Mouse (Mus musculus) large intestine, adult 2 months (tissue): ENCODE data around the gene Anp32a. TPM values are rescaled to one million over a fixed set of nuclear protein-coding genes. Genes with fewer than 3 reads are reported as not detected.

Experiments
- DNase-seq: peaks from one replicate; pipeline ENCODE4 v3.0.0-alpha.2; 2012; ENCODE audit warnings: low read depth, low spot score
- whole genome bisulfite sequencing: fragments of 180-500 bp; shearing (Covaris S2); methylation state at CpG from one replicate; pipeline ENCODE4 v1.1.7; 2018; 5-methylcytosine and 5-hydroxymethylcytosine counted together
- polyA plus RNA-seq: library from polyadenylated mRNA; depleted of rRNA; stranded (reverse); fragments of >200 nt; gene quantifications from 2 replicates; pipeline ENCODE4 v1.2.3, GENCODE M21; 2012

Gene Anp32a
- polyA plus RNA-seq, 1 experiment: 13.2 TPM

DNA sequence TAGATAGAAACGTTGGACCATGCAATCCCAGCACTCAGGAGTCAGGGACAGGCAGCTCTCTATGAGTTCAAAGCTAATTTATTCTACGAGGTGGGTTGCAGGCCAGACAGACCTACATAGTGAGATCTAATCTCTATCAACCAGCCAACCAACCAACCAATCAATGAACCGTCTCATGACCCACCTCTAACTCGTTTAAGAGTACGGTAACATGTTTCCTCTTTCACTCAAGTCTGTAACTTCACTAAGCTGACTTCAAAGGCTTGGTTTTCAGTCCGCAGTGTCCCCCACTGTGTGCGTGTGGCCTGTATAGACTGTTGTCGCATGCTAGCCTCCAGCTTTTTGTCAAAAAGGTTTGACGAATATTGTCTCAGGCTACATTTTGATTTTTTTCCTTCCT lies 48.6 kb downstream of the Anp32a start:
- WGBS: 71% methylated on average over 9 of the region's 9 CpGs
- no peak for DNase-seq

DNA sequence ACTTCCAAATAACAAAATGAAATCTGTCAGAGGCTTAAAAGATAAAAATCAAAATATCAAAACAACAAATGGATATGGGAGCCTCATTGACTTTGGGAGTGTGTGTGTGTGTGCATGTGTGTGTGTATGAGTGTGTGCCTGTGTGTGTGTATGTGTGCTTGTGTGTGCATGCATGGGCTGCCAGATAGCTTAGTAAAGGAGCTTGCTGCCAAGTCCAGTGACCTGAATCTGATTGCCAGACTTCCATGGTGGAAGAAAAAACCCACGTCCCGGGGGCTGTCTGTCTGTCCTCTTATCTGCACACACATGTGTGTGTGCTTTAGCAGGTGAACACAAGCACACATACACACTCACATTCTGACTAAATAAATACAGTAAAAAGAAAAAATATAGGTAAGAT lies 52.4 kb downstream of the Anp32a start:
- WGBS: 51% methylated on average over 2 of the region's 2 CpGs
- DNase-seq: no peak

DNA sequence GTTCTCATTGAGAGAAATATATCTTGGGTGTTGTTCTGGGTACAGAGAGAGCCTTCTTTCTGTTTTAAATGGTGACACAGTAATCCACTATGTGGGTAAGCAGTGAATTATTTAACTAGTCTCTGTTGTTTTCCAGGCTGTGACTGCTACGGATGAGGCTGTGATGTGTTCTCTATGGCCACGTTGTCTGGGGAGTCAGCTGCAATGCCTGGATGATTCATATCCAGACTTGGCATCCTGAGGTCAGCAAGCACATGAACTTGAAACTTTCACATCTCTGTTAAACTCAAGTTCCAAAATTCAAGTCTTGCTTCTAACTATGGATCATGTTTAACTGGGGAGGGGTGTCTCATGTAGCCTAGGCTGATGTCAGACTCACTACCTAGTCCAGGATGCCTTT lies 53.1 kb downstream of the Anp32a start:
- 50% methylated on average over 2 of the region's 2 CpGs for WGBS
- DNase-seq: no peak

DNA sequence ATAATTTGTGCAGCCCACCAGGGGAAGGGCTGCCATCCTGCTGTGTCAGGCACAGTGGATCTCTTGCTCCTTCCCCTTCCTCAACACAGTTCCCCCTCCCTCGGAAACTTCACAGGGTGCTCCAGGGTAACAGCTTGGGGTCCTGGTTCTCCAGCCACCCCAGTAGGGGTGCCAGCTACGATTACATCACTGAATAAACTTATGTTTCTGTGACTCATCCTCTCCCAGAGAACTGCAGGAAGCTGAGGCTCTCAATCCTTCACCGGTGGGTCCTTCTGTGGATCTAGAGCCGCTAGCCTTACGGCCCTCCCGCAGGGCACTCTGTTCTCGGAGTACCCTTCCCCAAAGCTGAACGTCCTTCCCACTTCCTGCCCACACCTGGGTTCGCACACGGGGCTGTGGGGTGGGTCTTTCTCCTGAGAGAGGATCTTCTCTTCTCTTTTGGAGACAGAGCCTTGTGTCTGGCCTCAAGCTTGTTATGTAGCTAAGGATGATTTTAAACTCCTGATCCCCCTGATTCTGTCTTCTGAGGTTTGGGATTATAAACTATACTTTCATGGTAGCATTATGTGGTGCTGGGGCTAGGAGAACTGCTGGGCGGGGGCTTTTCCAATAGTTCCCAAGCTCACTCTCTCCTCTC lies 59.6 kb downstream of the Anp32a start:
- no peak for DNase-seq
- 55% methylated on average over 11 of the region's 11 CpGs for WGBS

DNA sequence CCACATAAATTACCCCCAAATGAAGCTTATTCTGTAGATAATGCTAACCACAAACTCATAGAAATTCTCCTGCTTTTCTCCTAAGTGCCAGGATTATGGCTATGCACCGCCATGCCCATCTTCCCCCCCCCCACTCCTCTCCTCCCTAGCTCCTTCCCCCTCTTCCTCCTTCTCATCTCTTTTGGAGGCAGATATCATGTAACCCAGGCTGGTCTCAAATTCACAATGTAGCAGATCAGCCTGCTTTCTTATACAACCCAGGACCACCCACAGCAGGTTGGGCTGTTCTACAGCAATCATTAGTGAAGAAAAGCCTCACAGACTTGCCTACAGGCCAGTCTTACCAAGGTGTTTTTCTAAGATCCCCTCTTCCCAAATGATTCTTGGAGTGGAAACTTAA lies 60.5 kb downstream of the Anp32a start:
- DNase-seq: no peak
- 71% methylated on average over 1 of the region's 1 CpGs for WGBS

DNA sequence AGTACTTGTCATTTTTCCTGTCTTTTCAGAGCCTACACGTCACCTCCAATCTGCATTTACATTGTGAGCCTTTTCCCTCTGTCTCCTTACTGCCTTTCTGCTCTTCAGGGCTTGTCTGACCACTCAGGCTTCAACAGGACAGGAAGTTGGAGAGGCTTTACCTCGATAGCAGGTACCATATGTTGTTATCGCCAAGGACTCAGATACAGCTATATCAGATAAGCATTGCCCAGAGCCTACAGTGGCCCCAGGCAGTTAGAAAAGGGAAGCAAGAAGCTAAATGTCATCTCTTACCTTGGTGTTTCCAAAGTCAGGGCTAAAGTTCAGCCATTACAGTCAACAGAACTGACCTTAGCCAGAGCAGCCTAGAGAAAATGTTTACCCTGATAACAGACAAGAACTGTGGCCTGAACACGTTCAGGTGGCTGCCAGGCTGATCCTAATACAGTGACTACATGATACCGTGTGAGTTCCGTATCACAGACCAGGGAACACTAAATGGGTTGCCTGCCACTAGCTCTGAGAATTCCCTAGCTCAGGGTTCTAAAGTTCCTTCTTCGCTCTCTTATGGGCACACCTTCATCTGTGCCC lies 65.4 kb downstream of the Anp32a start:
- WGBS: 65% methylated on average over 7 of the region's 7 CpGs
- DNase-seq: no peak

DNA sequence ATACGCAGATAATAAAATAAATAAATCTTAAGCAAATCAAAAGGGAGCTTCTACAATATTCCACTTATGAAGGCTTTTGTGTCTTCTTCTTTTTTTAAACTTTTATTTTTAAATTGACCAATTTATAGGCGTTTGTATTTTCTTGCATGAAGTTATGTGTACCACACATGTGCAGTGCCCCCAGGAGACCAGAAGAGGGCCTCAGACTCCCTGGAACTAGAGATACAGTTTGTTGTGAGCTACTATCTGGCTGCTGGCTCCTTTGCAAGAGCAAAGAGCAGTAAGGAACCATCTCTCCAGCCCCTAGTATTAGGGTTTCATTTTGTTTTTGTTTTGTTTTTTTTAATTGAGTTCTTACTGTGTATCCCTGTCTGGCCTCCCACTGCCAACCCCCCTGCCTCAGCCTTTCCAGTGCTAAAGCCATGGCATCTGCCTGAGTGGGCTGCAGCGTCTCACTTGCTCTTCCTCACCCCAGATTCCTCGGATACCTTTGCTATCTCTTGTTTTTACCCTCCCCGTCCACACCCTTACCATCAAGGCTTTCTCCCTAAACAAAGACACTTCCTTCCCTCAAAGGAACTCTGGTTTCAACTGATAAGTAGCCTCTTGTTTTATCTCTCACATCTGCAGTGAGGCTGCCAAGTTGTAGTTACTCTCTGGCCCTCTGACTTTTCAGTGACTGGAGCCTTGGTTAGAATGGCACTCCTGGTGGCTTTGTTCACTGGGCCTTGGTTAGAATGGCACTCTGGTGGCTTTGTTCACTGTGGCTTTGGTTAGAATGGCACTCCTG lies 66.5 kb downstream of the Anp32a start:
- 71% methylated on average over 5 of the region's 5 CpGs for WGBS
- DNase-seq: no peak

DNA sequence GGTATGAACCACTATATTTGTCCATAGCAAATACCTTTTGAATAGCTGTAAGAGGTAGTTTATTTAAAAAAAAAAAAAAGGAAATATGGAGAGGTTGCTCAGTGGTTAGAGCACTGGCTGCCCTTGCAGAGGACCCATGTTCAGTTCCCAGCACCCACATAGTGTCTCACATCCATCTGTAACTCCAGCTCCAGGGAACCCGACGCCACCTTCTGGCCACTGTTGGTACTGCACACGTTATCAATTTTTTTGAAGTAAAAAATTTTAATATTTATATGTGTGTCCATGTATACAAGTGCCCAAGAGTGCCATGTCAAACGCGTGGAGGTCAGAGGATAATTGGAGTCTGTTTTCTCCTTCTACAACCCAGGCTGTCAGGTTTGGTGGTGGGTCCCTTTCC lies 77.6 kb downstream of the Anp32a start:
- no peak for DNase-seq
- whole genome bisulfite sequencing: 61% methylated on average over 5 of the region's 5 CpGs

DNA sequence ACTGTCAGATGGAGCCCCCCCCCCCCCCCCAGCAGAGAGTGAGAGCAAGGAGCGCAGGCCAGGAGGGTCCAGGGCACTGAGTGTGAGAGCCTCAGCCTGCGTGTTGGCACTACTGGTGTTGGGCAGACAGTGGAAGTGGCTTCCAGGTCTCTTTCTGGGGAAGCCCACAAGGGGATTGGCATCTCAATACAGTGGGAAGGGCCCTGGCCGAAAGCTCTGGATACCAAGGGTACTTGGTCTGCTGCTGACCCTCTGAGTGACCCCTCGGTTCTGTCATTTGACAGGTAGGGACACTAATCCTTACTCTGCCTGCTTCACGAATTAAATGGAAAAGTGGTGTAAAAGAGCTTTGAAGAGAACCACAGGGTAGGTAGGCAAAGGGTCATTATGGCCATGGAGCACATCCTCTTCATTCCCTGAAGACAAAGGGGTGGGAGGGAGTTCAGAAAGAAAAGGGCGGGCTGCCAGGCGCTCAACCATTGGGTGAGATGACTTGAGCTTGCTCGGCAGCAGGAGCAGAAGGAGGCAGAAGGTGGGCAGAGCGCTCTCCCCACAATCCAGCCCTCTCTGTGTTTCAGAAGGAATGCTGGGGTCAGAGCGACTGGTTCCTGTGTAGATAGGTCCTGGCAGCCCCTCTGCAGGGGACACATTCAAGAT lies 79.3 kb downstream of the Anp32a start:
- no peak for DNase-seq
- WGBS: 76% methylated on average over 10 of the region's 10 CpGs

DNA sequence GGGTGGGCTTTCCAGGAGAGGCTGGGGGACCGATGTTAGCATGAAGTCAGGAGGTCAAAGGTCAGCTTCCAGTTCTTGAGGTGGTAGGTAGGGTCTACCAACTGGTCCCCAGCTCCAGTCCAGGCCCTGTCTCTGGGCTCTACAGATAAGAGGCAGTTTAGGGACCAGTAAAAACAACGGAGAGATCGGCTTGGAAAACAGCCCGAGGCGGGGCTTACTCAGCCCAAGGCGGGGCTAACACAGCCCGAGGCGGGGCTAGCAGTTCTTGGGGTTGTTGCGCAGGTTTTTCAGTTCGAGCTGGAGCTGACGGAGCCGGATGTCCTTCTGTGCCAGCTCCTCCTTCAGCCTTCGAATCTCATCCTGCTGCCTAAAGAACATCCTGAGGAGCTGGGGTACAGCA lies 79.9 kb downstream of the Anp32a start:
- DNase-seq: peak; percentile 52

DNA sequence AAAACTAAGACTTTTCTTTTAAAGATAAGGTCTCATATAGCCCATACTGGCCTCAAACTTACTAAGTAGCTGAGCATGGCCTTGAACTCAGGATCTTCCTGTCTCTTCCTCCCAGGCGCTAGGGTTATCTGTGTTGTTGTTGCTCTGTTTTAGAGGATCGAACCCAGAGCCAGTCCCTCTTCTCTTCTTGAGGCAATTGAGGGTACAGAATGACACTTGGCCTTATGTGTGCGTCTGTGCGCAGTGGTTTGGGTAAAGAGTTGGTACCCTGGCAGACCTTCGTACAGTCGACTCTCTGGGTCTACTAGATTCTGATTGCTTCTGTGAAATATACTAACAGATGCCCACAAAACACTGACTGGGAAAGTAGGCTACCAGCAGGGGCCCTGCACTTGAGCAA lies 80.8 kb downstream of the Anp32a start:
- WGBS: 97% methylated on average over 6 of the region's 6 CpGs
- DNase-seq: no peak

More for the DNA sequence above, 79.9 kb downstream of the Anp32a start:
- WGBS: 2% methylated on average over 13 of the region's 13 CpGs

DNA sequence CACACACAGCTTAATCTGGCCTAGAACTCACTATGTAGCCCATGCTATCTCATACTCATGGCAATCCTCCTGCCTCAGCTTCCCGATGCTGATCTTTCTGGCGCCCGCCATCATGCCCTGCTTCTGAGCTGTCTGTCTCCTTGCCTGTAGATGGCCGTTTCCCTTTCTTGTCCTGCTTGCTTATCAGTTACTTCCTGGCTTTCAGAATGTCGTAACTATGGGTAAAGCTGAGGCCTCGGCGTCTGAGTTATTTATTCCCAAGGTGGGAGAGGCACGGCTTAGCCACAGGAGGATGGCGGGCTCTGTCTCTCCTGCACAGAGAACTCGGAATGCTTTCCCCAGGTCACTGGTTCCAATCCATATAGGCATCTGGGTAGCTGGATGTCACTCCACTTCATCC lies 81.8 kb downstream of the Anp32a start:
- WGBS: 75% methylated on average over 10 of the region's 10 CpGs
- no peak for DNase-seq

DNA sequence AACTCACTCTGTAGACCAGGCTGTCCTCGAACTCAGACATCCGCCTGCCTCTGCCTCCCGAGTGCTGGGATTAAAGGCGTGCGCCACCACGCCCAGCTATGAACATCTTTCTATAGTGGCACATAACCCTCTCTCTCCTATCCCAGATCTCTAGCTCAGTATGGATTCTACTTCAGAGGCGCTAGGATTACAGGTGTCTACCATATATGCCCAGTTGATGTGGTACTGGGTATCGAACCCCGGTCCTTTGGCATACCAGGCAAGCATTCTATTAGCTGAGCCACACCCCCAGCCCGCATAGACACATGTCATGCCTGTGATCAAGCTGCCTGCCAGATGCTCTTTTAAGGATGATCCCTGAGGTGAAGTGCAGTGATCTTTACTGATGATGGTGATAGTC lies 82.8 kb downstream of the Anp32a start:
- no peak for DNase-seq
- 97% methylated on average over 10 of the region's 10 CpGs for WGBS

DNA sequence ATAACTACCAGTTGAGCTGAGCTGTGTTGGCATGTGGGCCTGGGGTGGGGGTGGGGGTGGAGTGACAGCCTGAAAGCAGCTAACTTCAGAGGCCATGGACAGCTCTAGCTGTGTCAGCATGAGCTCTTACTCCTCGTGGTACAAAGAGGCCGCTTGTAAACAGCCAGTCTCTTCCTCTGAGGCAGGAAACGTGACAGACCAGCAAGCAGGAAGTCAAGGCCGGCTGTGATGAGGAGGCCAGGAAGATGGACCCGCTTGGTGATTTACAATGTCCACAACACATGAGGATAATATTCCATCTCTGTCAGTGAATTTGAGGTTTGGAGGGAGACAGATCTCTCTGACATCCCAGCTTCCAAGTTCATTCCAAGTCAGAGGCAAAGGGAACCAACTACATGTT lies 84.2 kb downstream of the Anp32a start:
- no peak for DNase-seq
- 57% methylated on average over 5 of the region's 5 CpGs for WGBS

DNA sequence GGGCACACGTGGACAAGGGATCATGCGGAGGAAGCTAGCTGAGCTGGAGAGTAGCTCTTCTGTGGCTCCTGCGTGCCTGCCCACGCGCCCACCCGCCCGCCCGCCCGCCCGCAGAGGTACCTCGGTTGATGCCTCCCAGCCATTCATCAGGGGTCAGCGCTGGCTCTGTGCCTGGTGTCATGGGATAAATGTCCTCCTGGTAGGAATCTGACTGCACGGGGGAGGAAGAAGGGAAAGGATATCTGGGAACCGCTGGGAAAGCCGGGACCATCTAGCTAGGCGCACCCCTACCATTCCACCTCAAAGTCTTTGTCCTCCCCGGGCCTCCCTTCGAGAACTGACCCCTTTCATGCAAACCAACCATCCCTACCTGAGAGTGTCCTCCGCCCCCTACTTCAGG lies 84.9 kb downstream of the Anp32a start:
- WGBS: 94% methylated on average over 19 of the region's 19 CpGs
- no peak for DNase-seq

DNA sequence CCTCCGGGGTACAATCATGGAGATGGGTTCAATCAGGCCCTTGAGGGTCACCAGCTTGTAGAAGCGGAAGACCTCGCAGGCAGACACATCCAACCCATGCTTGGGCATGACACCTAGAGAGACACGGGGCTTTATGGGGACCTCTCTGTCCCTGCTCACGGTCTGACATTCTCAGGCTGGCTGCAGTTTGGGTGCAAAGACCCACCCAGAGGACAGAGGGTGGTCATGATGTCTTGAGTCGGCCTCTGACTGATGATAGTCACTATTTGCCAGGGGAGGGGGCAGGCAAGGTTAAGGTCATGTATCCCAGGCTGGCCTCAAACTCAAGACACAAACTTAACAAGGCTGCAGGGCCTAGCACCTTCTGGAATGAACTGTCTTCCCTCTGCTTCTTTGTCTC lies 85.4 kb downstream of the Anp32a start:
- no peak for DNase-seq
- 93% methylated on average over 6 of the region's 6 CpGs for WGBS

DNA sequence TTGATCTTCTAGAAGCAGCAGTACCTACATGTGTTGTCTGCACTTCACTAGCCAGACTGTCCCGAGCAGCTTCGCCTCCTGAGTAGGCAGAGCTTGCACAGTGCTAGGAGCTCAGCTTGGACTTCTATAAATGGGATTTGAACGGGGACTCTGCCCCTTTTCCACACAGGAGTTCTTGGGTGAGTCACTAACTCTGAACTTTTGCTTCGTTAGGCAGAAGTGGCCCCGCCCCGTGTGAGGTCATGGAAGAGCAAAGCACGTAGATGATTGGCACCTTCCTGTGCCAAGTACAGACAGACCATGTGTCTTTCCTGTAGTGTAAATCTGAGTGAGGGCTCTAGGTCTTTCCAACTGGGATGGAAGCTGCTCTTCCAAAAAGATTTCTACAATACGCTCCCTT lies 85.9 kb downstream of the Anp32a start:
- 41% methylated on average over 8 of the region's 8 CpGs for WGBS
- DNase-seq: peak; percentile 76
